Mouse (Mus musculus) lung, adult 18-20 months (tissue): ENCODE measurements at regions not wholly inside any gene's neighbourhood (a gene's known extent, or its start where the extent isn't known, plus 50 kb on each side); places are given as distances from the start of the nearest gene placed in this dataset.

Source experiments
- DNase-seq, 2 experiments: peaks; one replicate each; pipeline ENCODE4 v3.0.0; 2022; ENCODE audit warnings: mixed read lengths in 2 of 2

DNA sequence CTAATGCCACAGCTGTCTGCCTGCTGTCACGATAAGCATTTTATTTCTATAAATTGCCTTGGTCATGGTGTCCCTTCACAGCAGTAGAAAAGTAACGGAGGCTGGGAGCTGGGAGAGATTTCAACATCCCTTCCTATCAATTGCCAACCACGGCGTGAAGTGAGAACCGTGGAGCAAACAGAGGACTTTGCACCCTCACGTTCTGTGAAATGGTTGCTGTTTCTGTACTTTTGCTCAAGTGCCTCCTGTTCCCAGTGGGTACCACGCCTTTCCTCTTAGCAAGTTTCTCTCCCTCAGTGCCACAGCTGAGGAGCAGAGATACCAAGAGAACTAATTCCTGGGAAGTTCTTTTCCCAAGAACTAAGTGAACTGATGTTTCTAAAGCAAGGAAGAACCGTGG is 99.6 kb upstream of the Hes1 start:
- no peak for DNase-seq

- DNase-seq: no peak
Measured at GRCm38 (mm10) chr16:29968743-29969142, 95.4 kb upstream of the Hes1 start.

DNA sequence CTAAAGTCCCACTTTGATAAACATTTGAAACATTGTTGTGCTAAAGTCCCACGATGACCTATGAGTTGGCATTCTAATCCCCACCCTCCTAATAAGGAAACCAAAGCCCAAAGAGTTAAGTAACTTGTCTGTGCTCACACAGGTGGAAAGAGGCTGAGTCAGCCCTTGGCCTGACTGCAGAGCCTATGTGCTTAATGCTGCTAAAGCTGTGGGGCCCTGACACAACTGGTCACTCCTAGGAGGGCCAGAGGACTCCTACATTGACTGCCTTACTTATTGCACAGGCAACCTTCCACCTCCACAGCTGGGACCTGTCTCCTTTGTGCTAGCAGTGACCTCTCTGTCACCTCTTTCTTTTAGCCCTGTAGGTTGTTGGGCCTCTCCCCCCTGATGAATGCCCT is 91.4 kb upstream of the Hes1 start:
- no peak for DNase-seq

DNA sequence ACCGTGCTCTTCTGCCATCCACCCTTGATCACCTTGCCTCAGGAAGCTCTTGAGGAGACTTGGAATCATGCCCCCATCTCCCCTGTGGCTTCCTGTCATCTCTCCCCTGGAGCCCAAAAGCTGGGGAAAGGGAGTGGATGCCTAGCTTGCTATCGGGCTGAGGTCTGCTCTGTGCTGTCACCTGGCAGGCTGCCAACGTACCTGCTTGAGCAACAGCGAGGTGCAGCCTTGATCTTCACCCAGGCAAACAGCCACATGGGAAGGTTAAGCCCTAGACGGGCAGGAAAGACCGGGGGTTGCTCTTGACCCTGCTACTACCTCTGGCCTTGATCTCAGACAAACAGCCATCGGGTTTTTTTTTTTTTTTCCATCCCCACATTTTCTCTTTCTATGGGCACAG is 90.9 kb upstream of the Hes1 start:
- DNase-seq: peak in 1 of 2 experiments; percentile 58

DNA sequence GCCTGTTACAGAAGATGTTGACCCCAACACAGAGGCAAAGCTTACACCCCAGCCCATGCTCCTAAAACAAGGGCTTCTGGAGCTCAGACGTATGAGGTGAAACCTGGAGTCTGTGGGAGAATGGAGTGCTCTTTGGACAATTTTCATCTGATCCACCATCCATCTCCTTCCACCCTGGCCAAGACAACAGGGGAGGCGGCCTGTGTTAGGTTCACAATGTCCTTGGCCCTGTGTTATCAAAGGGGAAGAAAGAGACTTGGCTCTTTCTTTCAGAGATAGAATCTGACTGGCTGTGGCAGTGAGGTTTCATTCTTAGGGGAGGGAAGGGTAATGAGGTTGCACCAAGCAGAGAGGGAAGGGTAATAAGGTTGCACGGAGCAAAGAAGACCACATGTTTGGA is 88.4 kb upstream of the Hes1 start:
- DNase-seq: no peak

- no peak for DNase-seq
Measured at GRCm38 (mm10) chr16:29977011-29977410, 87.2 kb upstream of the Hes1 start.

GRCm38 (mm10) chr16:29977711-29978110 is 86.5 kb upstream of the Hes1 start:
- peak; percentile 66 to 71 for DNase-seq

DNA sequence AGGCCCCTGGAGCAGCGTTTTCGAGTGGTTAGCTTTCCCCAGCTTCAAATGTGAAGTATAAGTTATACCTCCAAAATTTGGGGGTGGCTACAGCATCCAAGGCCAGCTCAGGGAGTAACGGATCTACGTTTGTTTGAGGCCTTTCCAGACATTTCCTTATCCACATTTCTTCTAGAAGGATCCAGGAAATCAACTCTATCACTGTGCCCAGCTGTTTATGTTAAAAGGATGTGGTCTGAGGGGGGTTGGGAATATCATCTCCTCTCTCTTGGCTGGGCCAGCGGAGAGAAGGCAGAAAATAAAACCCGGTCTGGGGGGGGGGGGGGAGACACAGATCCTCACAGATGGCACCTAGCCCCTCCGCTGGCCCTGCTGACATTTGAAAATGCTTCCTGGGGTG is 85.1 kb upstream of the Hes1 start:
- no peak for DNase-seq

DNA sequence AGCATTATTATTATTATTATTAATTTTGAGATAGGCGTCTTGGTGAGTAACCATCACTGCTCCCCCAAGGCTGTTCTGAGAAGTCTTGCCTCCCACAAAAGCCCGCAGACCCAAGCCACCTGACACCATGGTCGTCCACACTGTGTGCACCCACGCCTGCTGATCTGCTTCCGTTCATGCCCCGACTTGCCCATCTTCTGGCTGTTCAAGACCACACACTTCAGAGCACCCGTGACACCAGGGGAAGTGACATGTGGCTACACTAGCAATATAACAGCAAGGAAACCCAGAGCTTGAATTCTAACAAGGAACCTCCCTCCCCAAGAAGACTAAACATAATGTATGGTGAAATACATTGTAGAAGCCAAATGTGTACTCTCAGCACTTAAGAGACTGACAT is 82.6 kb upstream of the Hes1 start:
- DNase-seq: no peak

- DNase-seq: no peak
Measured at GRCm38 (mm10) chr16:29982224-29982785, 81.9 kb upstream of the Hes1 start.

- DNase-seq: no peak
Measured at GRCm38 (mm10) chr16:29983161-29983560, 81.0 kb upstream of the Hes1 start.

GRCm38 (mm10) chr16:29985126-29985931 is 78.9 kb upstream of the Hes1 start:
- no peak for DNase-seq

DNA sequence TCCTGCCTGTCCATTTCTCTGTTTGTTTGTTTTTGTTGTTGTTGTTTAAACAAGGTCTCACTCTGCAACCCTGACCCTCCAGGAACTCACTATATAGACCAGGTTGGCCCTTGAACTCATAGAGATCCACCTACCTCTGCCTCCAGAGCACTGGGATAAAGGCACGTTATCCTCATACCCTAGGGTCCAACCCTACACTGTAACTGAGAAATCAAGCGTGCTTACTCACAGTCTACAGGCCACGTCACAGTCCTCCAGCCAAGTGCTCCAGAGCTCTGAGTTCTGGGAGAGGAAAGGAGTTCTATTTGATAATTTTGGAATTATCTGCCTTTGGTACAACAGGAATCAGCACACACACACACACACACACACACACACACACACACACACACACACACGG is 76.6 kb upstream of the Hes1 start:
- no peak for DNase-seq

- DNase-seq: no peak
Measured at GRCm38 (mm10) chr16:29987999-29988398, 76.2 kb upstream of the Hes1 start.

DNA sequence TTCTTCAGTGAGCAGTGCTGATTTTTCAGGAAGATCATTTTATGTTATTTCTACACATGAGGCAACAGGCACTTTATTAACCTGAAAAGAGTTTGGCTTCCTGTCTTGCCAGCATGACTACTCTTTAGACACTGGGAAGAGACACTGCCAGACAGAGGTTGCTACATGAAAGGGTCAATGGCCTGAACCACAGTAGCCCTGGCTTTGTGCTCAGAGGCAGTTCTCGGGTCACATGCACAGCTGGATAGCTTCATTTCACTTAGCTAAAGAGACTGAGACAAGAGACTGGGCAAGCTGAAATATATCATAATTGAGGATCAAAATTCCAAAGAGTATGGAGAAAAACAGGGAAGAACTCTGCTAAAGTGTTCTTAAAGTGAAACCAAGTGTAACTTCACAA is 74.9 kb upstream of the Hes1 start:
- no peak for DNase-seq

DNA sequence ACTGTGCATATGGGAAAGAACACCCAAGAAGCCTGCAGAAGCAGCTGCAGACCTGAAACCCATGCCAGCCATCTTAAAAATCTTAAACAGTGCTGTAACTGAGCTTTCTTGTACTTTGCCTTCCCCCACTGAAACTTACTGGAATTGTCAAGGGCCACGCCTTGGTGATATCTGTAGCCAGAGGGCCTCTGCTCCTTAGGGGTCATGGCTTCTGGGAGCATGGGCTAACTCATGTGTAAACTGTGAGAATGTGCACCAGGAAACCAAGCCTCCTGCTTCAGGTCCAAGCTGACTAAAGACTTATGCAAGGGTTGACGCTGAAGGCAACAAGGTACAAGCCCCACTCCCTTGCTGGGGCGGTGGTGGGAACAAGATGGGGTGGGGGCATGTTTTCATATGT is 73.8 kb upstream of the Hes1 start:
- DNase-seq: no peak

GRCm38 (mm10) chr16:29990795-29991587 is 73.2 kb upstream of the Hes1 start:
- DNase-seq: no peak

GRCm38 (mm10) chr16:29991876-29992380 is 72.3 kb upstream of the Hes1 start:
- DNase-seq: no peak

DNA sequence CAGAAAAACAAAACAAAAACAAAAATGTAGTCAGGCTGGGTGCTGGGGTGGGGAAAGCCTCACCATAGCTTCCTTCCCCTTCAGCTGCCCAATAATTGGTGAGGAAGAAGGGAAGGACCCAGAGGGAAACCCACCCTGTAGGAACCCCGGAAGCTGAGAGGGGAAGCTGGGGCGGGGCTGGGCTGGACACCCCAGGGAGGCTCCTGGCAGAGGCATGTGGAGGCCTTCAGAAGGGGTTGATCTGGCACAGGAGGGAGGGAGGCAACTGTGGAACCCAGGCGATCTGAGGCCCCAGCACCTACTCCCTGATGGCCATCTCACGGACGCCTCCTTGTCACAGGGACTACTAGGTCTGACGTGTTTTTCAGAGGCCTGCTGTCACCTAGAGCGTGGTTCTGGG is 71.1 kb upstream of the Hes1 start:
- DNase-seq: no peak

- DNase-seq: no peak
Measured at GRCm38 (mm10) chr16:29993535-29993934, 70.6 kb upstream of the Hes1 start.

DNA sequence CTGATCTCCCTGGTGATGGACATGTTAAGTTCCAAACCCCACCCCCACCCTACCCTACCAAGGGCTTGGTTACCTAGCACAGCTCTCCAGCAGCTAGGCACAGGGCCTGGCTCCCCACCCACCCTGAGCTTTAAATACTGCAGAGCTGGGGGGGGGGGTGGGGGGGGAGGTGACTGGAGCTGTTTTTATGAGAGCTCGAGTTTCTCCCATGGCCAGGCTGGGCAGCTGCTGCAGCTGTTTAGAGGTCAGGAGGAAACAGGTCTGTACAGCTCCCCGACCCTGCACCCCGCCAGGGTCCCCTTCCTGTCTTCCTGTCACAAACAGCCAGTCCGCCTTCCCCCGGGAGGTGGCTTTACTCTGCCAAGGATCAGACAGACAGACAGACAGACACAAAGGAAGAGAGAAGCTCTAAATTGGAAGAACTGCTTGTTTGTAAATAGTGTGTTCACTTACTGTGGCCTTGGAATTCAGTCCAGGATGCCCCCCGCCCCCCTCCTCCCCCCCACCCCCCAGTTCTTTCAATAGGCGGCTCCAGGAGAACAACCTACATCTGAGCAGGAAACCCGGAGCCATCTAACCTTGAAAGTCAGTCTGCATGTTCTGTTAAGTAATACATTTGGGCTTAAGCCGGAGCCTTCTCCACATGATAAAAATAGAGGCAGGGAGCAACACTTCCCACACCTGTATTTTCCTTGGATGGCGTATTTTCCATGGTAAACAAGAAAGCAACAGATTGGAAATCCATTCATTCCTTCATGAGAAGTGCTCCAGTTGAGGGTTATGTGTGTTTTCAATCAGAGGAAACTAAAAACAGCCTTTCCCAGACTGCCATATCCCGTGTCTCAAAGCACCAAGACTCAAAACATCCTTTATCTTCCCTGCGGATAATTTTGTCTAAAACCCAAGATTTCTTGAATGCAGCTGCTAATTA is 67.8 kb upstream of the Hes1 start:
- no peak for DNase-seq

DNA sequence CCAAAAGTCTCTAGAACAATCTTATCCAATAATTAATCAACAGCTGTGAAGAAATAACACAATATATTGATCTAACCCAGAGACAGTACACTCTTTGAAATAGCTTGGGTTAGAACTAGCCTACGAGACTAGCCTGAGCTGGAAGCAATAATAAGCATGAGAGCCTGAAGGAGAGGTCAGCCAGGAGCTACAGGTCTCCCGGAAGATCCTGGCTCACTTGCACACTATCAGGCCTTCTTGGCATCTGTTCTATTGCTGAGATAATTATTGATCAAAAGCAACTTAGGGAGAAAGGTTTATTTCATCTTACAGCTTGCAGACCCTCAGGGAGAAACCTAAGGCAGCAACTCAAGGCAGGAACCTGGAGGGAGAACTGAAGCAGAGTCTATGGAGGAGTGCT is 64.0 kb upstream of the Hes1 start:
- DNase-seq: no peak

- DNase-seq: no peak
Measured at GRCm38 (mm10) chr16:30005124-30005523, 59.1 kb upstream of the Hes1 start.
